Mouse (Mus musculus) erythroid progenitor cell, adult 5-6 weeks (primary cell): ENCODE measurements around the gene Tnrc6b. TPM values are rescaled to one million over a fixed set of nuclear protein-coding genes. Genes with fewer than 3 reads are reported as not detected.

ENCODE experiments used
- ATAC-seq: replicated peaks from 2 replicates; pipeline ENCODE4 v1.8.0; 2016; ENCODE audit warnings: moderate number of reproducible peaks, mild to moderate bottlenecking, moderate TSS enrichment, inconsistent platforms; ENCODE audit not compliant: poor library complexity, low FRiP score, severe bottlenecking
- total RNA-seq, 2 experiments: library from RNA; stranded (forward) in 1 of 2; stranded (reverse) in 1 of 2; fragments of 150-400 nt in 1 of 2; fragments of 186-747, 209-891 nt in 1 of 2; gene quantifications; 2 replicates each; pipeline versions ENCODE4 v1.2.3 to v1.2.4; 2015 to 2017; ENCODE audit warnings: low replicate concordance in 2 of 2

Gene Tnrc6b
- total RNA-seq, 2 experiments from 2014 or later, result 113 to 357 TPM

- ATAC-seq, result no peak
Observed at GRCm38 (mm10) chr15:80939401-80939800, 228.3 kb downstream of the Tnrc6b start.

GRCm38 (mm10) chr15:80941468-80942040 lies 230.4 kb downstream of the Tnrc6b start:
- no peak for ATAC-seq

- ATAC-seq, result 0 out of 2 replicates have a peak, but pooled peaks have one; percentile 40
Observed at GRCm38 (mm10) chr15:80945851-80946250, 234.7 kb downstream of the Tnrc6b start.

- ATAC-seq, result peak; percentile 98
Observed at GRCm38 (mm10) chr15:80948145-80949135, 237.3 kb downstream of the Tnrc6b start, which contains the start of gene Adsl. Adsl (plus strand) TSS chr15:80948490.

- ATAC-seq, result no peak
Observed at GRCm38 (mm10) chr15:80949431-80949830, 238.3 kb downstream of the Tnrc6b start.

- no peak for ATAC-seq
Observed at GRCm38 (mm10) chr15:80950055-80950454, 238.9 kb downstream of the Tnrc6b start.

- no peak for ATAC-seq
Observed at GRCm38 (mm10) chr15:80953971-80954370, 242.9 kb downstream of the Tnrc6b start.

- no peak for ATAC-seq
Observed at GRCm38 (mm10) chr15:80954861-80955260, 243.7 kb downstream of the Tnrc6b start.

- ATAC-seq, result no peak
Observed at GRCm38 (mm10) chr15:80955836-80956438, 244.8 kb downstream of the Tnrc6b start.

GRCm38 (mm10) chr15:80969371-80969770 lies 258.3 kb downstream of the Tnrc6b start:
- no peak for ATAC-seq

- ATAC-seq, result no peak
Observed at GRCm38 (mm10) chr15:80974311-80974710, 263.2 kb downstream of the Tnrc6b start.

GRCm38 (mm10) chr15:80975666-80976065 lies 264.6 kb downstream of the Tnrc6b start:
- ATAC-seq, result no peak

- peak; percentile 94 for ATAC-seq
Observed at GRCm38 (mm10) chr15:80977620-80978334, 266.7 kb downstream of the Tnrc6b start, which contains the start of gene Sgsm3. Sgsm3 (plus strand) TSS chr15:80977765.

- ATAC-seq, result no peak
Observed at GRCm38 (mm10) chr15:80979611-80980010, 268.5 kb downstream of the Tnrc6b start.

- no peak for ATAC-seq
Observed at GRCm38 (mm10) chr15:80981176-80981575, 270.1 kb downstream of the Tnrc6b start.

GRCm38 (mm10) chr15:80983264-80983663 lies 272.2 kb downstream of the Tnrc6b start:
- no peak for ATAC-seq

- peak; percentile 54; the same call in 1 of the 2 replicates for ATAC-seq
Observed at GRCm38 (mm10) chr15:80988331-80988730, 277.2 kb downstream of the Tnrc6b start.

- ATAC-seq, result no peak
Observed at GRCm38 (mm10) chr15:80989712-80990111, 278.6 kb downstream of the Tnrc6b start.
